Mouse (Mus musculus): ENCODE results near the gene Cnot6l. TPM values are rescaled to one million over a fixed set of nuclear protein-coding genes. Genes with fewer than 3 reads are reported as not detected.

Gene Cnot6l
- polyA plus RNA-seq, 1 experiment from 2014 or later, result 10.6 TPM

DNA sequence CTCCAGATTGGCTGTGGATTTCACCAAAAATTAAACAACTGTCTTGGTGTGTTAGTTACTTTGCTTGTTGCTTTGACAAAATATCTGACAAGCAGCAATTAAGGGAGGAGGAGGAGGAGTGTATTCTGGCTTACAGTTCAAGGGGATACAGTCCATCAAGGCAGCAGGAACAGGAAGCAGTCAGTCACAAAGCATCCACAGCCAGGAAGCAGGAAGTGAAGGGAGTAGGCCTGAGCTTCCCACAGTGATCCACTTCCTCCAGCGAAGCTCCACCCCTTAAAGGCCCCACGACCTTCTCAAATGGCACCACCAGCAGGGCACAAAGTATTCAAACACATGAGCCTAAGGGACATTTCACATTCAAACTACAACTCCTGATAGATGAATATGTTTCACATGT lies 2.8 kb upstream of the Cnot6l start:
- DNase-seq (ENCODE audit: low spot score, missing footprints) (no peak), ATAC-seq (ENCODE audit: low FRiP score) (no peak)
- Histone ChIP-seq H3K4me2 (no peak overlapping the region), H3K9ac (ENCODE audit: low read length) (no peak overlapping the region), H3K9me3 (ENCODE audit: control insufficient read depth, low read length) (no peaks in the 10 kb centered on the region), H3K4me3 (ENCODE audit: low read depth, low read length) (no peak overlapping the region), H3K36me3 (ENCODE audit: control insufficient read depth, insufficient read depth, low read length) (no peaks in the 10 kb centered on the region), H3K27ac (ENCODE audit: low read depth, low read length) (no peak overlapping the region), H3K27me3 (ENCODE audit: control insufficient read depth, insufficient read depth, low read length) (no peaks in the 10 kb centered on the region), H3K4me1 (ENCODE audit: control insufficient read depth, insufficient read depth, low read length) (no peaks in the 10 kb centered on the region)
- 67% methylated on average over 2 of the region's 2 CpGs for WGBS

DNA sequence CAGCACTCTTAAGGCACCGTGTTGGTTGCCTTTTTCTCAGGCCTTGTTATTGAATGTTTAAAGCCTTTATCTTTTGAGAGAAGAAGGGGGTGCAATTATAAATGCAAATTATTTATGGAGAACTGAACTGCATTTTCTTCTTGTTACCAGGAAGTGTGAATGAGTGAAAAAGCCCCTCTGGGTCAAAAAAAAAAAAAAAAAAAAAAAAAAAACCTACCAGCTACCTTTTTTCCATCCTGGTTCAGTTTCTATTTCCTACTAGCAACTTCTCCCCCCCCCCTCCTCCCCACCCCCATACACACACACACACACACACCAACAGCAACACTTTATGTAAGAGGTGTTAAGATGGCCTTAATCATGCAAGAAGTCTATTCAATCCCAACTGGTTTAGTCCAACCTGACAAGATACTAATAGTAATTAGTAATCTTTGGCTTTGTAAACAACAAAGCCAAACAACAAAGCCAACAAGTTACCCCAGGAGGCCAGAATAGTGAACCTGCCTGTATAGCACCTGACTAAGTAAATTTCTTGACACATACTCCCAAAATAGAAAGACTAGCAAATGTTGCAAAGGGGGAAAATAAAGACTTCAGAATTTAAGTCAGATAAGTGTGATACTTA lies 463 bp downstream of the Cnot6l start:
- no peaks in the 10 kb centered on the region for H3K9me3 ChIP-seq (ENCODE audit: control insufficient read depth, low read length)
- peak overlapping the region; percentile 72; the same call in 1 of the 2 replicates for H3K9ac ChIP-seq (ENCODE audit: low read length)
- peak overlapping the region; percentile 77 for H3K4me3 ChIP-seq (ENCODE audit: low read depth, low read length)
- peak overlapping the region; percentile 85 for H3K4me2 ChIP-seq
- 3% methylated on average over 1 of the region's 1 CpGs for WGBS
- H3K4me1 ChIP-seq (ENCODE audit: control insufficient read depth, insufficient read depth, low read length), result peaks cover 9% of the 10 kb centered on the region; the same call in 1 of the 2 replicates
- no peak overlapping the region for H3K27ac ChIP-seq (ENCODE audit: low read depth, low read length)
- no peaks in the 10 kb centered on the region for H3K36me3 ChIP-seq (ENCODE audit: control insufficient read depth, insufficient read depth, low read length)
- no peak for DNase-seq (ENCODE audit: low spot score, missing footprints)
- H3K27me3 ChIP-seq (ENCODE audit: control insufficient read depth, insufficient read depth, low read length), result no peaks in the 10 kb centered on the region
- ATAC-seq (ENCODE audit: low FRiP score), result no peak

DNA sequence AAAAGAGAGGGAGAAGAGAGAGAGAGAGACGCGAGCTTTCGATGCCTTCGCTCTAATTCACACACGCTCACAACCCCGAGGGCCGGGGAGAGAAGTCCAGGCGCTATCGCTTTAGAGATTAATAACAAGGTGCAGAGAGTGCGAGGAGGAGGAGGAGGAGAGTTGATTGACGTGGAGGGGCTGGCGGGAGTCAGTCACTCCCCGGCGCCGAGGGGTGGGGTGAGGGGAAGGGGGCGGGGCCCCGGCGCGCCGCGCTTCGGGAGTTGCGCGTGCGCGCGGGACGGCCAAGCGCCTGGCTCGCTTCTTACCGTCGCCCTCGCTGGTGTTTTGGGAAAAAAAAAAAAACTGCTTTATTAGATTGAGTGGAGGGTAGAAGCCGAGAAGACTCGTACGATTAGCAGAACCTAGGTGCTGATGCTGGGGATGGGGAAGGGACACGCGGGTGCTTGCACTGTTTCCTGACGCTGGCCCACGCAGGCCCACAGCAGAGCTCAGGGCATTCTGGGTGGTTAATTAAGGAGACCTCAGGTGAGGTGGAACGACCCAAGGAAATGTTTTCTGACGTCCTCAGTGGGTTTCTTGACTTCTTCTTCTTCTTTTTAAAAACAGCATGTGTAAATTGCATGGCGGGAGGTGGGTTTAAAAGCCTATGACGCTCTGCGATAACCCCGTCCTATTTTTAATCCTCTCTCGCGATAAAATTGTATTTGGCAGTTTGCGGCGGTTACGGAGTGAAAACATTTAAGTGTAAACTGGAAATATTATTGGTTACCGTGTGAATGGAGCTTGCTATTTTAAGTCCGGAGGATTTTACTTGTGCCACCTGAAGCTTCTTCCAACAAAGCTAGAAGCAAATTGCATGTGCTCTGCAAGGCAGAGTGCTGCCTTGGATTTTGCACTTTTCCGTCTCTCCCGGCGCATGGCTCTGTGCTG lies 1.3 kb downstream of the Cnot6l start:
- Histone ChIP-seq H3K9ac (ENCODE audit: low read length) (peak overlapping the region; percentile 90), H3K36me3 (ENCODE audit: control insufficient read depth, insufficient read depth, low read length) (no peaks in the 10 kb centered on the region), H3K4me2 (peak overlapping the region; percentile 85), H3K27ac (ENCODE audit: low read depth, low read length) (peak overlapping the region; percentile 98), H3K4me1 (ENCODE audit: control insufficient read depth, insufficient read depth, low read length) (peaks cover 9% of the 10 kb centered on the region; the same call in 1 of the 2 replicates), H3K27me3 (ENCODE audit: control insufficient read depth, insufficient read depth, low read length) (no peaks in the 10 kb centered on the region), H3K9me3 (ENCODE audit: control insufficient read depth, low read length) (no peaks in the 10 kb centered on the region), H3K4me3 (ENCODE audit: low read depth, low read length) (peak overlapping the region; percentile 77)
- ATAC-seq (ENCODE audit: low FRiP score) (peak; percentile 92), DNase-seq (ENCODE audit: low spot score, missing footprints) (peak; percentile 99)
- WGBS, result under 1% methylated on average over 56 of the region's 56 CpGs

DNA sequence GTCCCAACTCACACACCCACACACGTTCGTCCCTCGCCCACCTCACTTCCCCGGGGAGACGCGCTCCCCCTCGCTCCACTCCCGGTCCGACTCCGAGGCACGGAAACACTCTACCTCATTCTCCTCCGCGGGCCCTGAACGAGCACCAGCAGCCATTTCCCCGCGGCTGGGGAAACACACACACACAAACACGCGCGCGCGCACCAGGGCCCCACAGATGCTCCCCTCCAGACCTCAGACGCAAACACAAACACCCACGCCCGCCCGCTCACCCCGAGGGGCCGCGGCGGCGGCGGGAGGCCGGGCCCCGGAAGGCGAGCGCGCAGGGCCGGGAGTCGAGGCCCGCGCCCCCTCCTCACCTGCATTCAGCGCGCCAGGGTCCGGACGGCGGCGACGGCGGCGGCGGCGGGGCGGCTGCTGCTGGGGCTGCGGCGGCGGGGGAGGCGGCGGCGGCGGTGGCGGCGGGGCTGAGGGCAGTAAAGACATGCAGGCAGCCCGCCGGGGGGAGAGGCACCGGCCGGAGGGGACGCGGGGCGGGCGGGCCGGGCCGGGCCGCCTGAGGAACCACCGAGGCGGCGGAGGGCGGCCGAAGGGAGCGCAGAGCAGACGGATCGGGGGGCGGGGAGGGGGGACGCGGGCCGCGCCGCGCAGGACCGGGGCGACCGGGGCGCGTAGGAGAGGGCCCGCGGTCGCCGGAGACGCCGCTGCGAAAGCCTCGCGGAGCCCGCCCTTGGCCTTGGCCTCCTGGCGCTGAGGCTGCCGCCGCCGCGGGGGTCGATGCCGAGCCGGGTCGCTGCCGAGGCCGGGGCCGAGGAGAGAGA lies 2.2 kb downstream of the Cnot6l start:
- ATAC-seq (ENCODE audit: low FRiP score), result peak; percentile 71
- Histone ChIP-seq H3K9me3 (ENCODE audit: control insufficient read depth, low read length) (no peaks in the 10 kb centered on the region), H3K36me3 (ENCODE audit: control insufficient read depth, insufficient read depth, low read length) (no peaks in the 10 kb centered on the region), H3K4me1 (ENCODE audit: control insufficient read depth, insufficient read depth, low read length) (peaks cover 9% of the 10 kb centered on the region; the same call in 1 of the 2 replicates), H3K9ac (ENCODE audit: low read length) (peak overlapping the region; percentile 90), H3K27me3 (ENCODE audit: control insufficient read depth, insufficient read depth, low read length) (no peaks in the 10 kb centered on the region), H3K27ac (ENCODE audit: low read depth, low read length) (peak overlapping the region; percentile 98), H3K4me3 (ENCODE audit: low read depth, low read length) (peak overlapping the region; percentile 77), H3K4me2 (peak overlapping the region; percentile 85)
- WGBS, result 0% methylated on average over 69 of the region's 114 CpGs
- peak; percentile 96 for DNase-seq (ENCODE audit: low spot score, missing footprints)

DNA sequence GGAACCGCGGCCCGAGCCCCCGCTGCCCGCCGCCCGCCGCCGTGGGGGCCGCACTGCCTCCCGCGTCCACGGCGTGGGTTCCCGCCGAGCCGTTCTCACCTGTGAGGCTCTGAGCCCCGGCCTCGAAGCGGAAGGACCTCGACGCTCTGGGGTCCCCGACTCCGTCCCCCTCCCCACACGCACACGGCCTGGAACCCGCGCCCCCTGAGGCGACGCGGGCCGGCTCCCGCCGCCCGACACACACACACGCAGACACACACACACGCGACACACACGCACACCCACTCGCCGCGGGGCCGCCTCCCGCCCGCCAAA lies 2.8 kb downstream of the Cnot6l start:
- ATAC-seq (ENCODE audit: low FRiP score) (peak; percentile 47), DNase-seq (ENCODE audit: low spot score, missing footprints) (no peak)
- Histone ChIP-seq H3K9me3 (ENCODE audit: control insufficient read depth, low read length) (no peaks in the 10 kb centered on the region), H3K4me3 (ENCODE audit: low read depth, low read length) (peak overlapping the region; percentile 77), H3K4me2 (peak overlapping the region; percentile 85), H3K4me1 (ENCODE audit: control insufficient read depth, insufficient read depth, low read length) (peaks cover 9% of the 10 kb centered on the region; the same call in 1 of the 2 replicates), H3K36me3 (ENCODE audit: control insufficient read depth, insufficient read depth, low read length) (no peaks in the 10 kb centered on the region), H3K27me3 (ENCODE audit: control insufficient read depth, insufficient read depth, low read length) (no peaks in the 10 kb centered on the region), H3K9ac (ENCODE audit: low read length) (peak overlapping the region; percentile 90), H3K27ac (ENCODE audit: low read depth, low read length) (peak overlapping the region; percentile 98)
- under 1% methylated on average over 45 of the region's 45 CpGs for WGBS

DNA sequence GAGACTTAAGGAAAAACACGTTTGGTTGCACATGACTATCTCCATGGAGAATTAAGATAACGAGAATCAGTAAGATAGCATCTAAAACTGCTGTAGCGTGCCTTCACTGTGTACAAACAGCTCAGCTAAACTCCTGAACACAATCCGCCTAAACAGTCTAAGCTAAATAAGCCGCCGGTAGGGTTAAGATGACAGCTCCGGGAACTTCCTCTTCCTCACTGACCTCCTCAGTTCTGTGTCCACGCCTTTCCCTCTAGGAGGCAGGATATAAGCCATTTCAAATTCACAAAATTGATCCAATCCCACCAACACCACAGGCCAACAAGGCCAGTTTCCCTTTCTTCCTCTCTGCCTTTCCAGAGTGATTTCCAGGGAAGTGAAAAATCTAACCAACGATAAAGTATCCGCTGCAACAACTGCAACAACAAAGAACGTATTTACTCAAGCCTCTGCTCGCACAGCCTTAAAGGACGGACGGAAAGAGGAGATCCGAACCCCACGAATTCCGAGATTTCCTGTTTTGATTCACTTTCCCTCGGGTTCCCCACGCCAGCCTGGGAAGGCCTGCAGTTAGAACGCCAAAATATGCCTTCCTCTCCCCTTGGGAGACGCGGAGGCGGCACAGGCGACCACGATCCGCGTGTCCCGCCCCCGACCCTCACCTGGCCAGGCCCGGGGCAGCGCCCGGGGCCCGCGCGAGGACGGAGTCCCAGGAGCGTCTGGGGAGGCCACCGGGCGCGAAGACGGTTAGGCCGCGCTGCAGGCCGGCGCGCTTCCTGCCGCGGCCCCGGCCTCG lies 3.3 kb downstream of the Cnot6l start:
- DNase-seq (ENCODE audit: low spot score, missing footprints) (peak; percentile 93), ATAC-seq (ENCODE audit: low FRiP score) (peak; percentile 8; the same call in 1 of the 2 replicates)
- peak overlapping the region; percentile 98 for H3K27ac ChIP-seq (ENCODE audit: low read depth, low read length)
- H3K4me2 ChIP-seq, result peak overlapping the region; percentile 85
- peaks cover 9% of the 10 kb centered on the region; the same call in 1 of the 2 replicates for H3K4me1 ChIP-seq (ENCODE audit: control insufficient read depth, insufficient read depth, low read length)
- peak overlapping the region; percentile 77 for H3K4me3 ChIP-seq (ENCODE audit: low read depth, low read length)
- no peaks in the 10 kb centered on the region for H3K36me3 ChIP-seq (ENCODE audit: control insufficient read depth, insufficient read depth, low read length)
- no peaks in the 10 kb centered on the region for H3K27me3 ChIP-seq (ENCODE audit: control insufficient read depth, insufficient read depth, low read length)
- H3K9ac ChIP-seq (ENCODE audit: low read length), result peak overlapping the region; percentile 90
- under 1% methylated on average over 47 of the region's 50 CpGs for WGBS
- no peaks in the 10 kb centered on the region for H3K9me3 ChIP-seq (ENCODE audit: control insufficient read depth, low read length)

DNA sequence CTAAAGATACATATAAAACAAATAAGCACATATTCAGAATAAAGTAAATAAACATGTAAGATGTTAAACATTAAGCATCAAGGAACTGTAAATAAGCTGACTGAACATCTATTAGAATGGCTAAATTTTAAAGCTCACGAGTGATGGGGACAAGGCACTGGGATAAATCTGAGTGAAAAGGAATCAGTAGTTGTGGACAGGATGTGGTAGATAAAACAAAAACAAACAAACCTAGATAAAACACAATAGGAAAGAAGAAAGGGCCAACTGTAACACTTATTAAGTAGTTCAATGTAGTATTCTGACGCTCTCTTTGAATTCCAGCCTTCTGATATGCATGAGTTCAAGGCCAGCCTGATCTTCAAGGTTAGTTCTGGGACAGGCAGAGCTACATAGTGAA lies 21.6 kb downstream of the Cnot6l start:
- Histone ChIP-seq H3K36me3 (ENCODE audit: control insufficient read depth, insufficient read depth, low read length) (no peaks in the 10 kb centered on the region), H3K27me3 (ENCODE audit: control insufficient read depth, insufficient read depth, low read length) (no peaks in the 10 kb centered on the region), H3K4me1 (ENCODE audit: control insufficient read depth, insufficient read depth, low read length) (no peaks in the 10 kb centered on the region), H3K27ac (ENCODE audit: low read depth, low read length) (no peak overlapping the region), H3K9me3 (ENCODE audit: control insufficient read depth, low read length) (no peaks in the 10 kb centered on the region), H3K9ac (ENCODE audit: low read length) (no peak overlapping the region), H3K4me2 (no peak overlapping the region), H3K4me3 (ENCODE audit: low read depth, low read length) (no peak overlapping the region)
- WGBS, result 85% methylated on average over 2 of the region's 2 CpGs
- ATAC-seq (ENCODE audit: low FRiP score), result no peak
- DNase-seq (ENCODE audit: low spot score, missing footprints), result no peak

DNA sequence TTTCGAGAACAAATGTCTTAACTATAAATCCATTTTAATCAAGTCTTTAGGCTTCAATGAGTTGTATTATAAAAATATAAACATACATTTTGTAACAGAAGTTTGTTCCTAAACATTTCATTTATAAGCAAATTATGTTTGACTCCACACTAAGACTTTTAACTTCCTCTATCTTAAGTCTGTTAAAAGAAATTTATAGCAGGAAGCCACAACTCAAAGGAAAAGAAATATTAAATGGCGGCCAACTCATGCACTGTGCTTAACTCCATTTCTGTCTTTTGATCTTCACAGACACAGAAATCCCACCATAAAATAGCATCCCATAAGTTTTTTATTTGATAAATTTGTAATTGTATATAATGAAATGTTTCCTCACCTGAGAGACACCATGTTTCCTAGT lies 33.3 kb downstream of the Cnot6l start:
- ATAC-seq (ENCODE audit: low FRiP score) (no peak), DNase-seq (ENCODE audit: low spot score, missing footprints) (no peak)
- Histone ChIP-seq H3K4me2 (no peak overlapping the region), H3K4me1 (ENCODE audit: control insufficient read depth, insufficient read depth, low read length) (no peaks in the 10 kb centered on the region), H3K9ac (ENCODE audit: low read length) (no peak overlapping the region), H3K36me3 (ENCODE audit: control insufficient read depth, insufficient read depth, low read length) (no peaks in the 10 kb centered on the region), H3K4me3 (ENCODE audit: low read depth, low read length) (no peak overlapping the region), H3K27me3 (ENCODE audit: control insufficient read depth, insufficient read depth, low read length) (no peaks in the 10 kb centered on the region), H3K9me3 (ENCODE audit: control insufficient read depth, low read length) (no peaks in the 10 kb centered on the region), H3K27ac (ENCODE audit: low read depth, low read length) (no peak overlapping the region)
- WGBS, result 92% methylated on average over 2 of the region's 2 CpGs

Data from midbrain, embryonic 11.5 days (tissue).